Mouse (Mus musculus) lung, adult 2 months (tissue): ENCODE results near the gene Pnrc1. TPM values are rescaled to one million over a fixed set of nuclear protein-coding genes. Genes with fewer than 3 reads are reported as not detected.
A peak's percentile ranks its signal among the peaks of the same experiment; 100 is the strongest.
"Not testable (repeated sequence)": the region's sequence is repeated elsewhere in the genome, so short reads cannot be mapped to it uniquely, and the experiment has no call there.

ENCODE experiments used
- DNase-seq: peaks from one replicate; pipeline ENCODE4 v3.0.0; 2022
- H3K4me1 ChIP-seq: fragments of 200-500 bp; 2 replicates; pipeline ENCODE4 v1.6.1; 2011; ENCODE audit warnings: low read length; ENCODE audit not compliant: control insufficient read depth, insufficient read depth
- H3K4me3 ChIP-seq: fragments of 200-500 bp; replicated peaks from 2 replicates; pipeline ENCODE3; 2011; ENCODE audit warnings: low read depth, mild to moderate bottlenecking, control low read depth, low read length; ENCODE audit errors: extremely low read depth
- CTCF ChIP-seq: fragments of 200-500 bp; IDR thresholded peaks from 2 replicates; pipeline ENCODE4 v1.5.1; 2011; ENCODE audit warnings: mild to moderate bottlenecking, low read length, control low read depth; ENCODE audit not compliant: insufficient read depth
- POLR2A ChIP-seq: fragments of 200-500 bp; IDR thresholded peaks from 2 replicates; pipeline ENCODE4 v1.6.1; 2011; ENCODE audit warnings: low read depth, mild to moderate bottlenecking, control low read depth, low read length, borderline replicate concordance; ENCODE audit errors: extremely low read depth
- WGBS: fragments of 180-500 bp; shearing (Covaris S2); methylation state at CpG from one replicate; pipeline ENCODE4 v1.1.7; 2018; 5-methylcytosine and 5-hydroxymethylcytosine counted together
- polyA plus RNA-seq: library from polyadenylated mRNA; depleted of rRNA; stranded (reverse); fragments of >200 nt; gene quantifications from 2 replicates; pipeline ENCODE4 v1.2.3, GENCODE M21; 2012

Pnrc1 gene
- polyA plus RNA-seq, 1 experiment: 110 TPM

- TF ChIP-seq CTCF (0 out of 2 replicates have a peak, but pooled peaks have one; percentile 8), POLR2A (no peak)
- 96% methylated on average over 1 of the region's 1 CpGs for WGBS
- H3K4me3 ChIP-seq: no peak overlapping the region
- H3K4me1 ChIP-seq: no peaks in the 10 kb centered on the region
- DNase-seq: no peak
These were observed 13.1 kb upstream of the Pnrc1 start for GRCm38 (mm10) chr4:33303057-33303456.

GRCm38 (mm10) chr4:33300891-33301665, 11.1 kb upstream of the Pnrc1 start:
- 85% methylated on average over 6 of the region's 6 CpGs for WGBS

GRCm38 (mm10) chr4:33292409-33293370, 2.7 kb upstream of the Pnrc1 start:
- Histone ChIP-seq H3K4me3 (no peak overlapping the region), H3K4me1 (peaks cover 2% of the 10 kb centered on the region; the same call in 1 of the 2 replicates)
- WGBS: 16% methylated on average over 16 of the region's 16 CpGs
- TF ChIP-seq CTCF: peak; percentile 52
- TF ChIP-seq POLR2A: no peak
- DNase-seq: peak; percentile 72

More at GRCm38 (mm10) chr4:33300891-33301665, 11.1 kb upstream of the Pnrc1 start:
- not testable (repeated sequence) for H3K4me3 ChIP-seq, H3K4me1 ChIP-seq, DNase-seq

- Histone ChIP-seq H3K4me3 (no peak overlapping the region), H3K4me1 (peaks cover 2% of the 10 kb centered on the region; the same call in 1 of the 2 replicates)
- DNase-seq: no peak
- TF ChIP-seq CTCF (no peak), POLR2A (no peak)
- WGBS: 38% methylated on average over 4 of the region's 4 CpGs
These were observed 915 bp upstream of the Pnrc1 start for GRCm38 (mm10) chr4:33290878-33291277.

GRCm38 (mm10) chr4:33289106-33289650, 785 bp downstream of the Pnrc1 start:
- Histone ChIP-seq H3K4me1 (peaks cover 2% of the 10 kb centered on the region; the same call in 1 of the 2 replicates), H3K4me3 (peak overlapping the region; percentile 55)
- TF ChIP-seq CTCF (no peak), POLR2A (no peak)
- 63% methylated on average over 12 of the region's 12 CpGs for WGBS
- peak; percentile 14 for DNase-seq

- Histone ChIP-seq H3K4me3 (no peak overlapping the region), H3K4me1 (no peaks in the 10 kb centered on the region; the same call in 1 of the 2 replicates)
- no peak for DNase-seq
- TF ChIP-seq POLR2A (no peak), CTCF (no peak)
- 78% methylated on average over 8 of the region's 8 CpGs for WGBS
These were observed 4.5 kb downstream of the Pnrc1 start for GRCm38 (mm10) chr4:33285448-33285847.

- 61% methylated on average over 5 of the region's 5 CpGs for WGBS
These were observed 5.7 kb downstream of the Pnrc1 start for GRCm38 (mm10) chr4:33284083-33284880.

GRCm38 (mm10) chr4:33281891-33282685, 7.9 kb downstream of the Pnrc1 start:
- H3K4me1 ChIP-seq: no peaks in the 10 kb centered on the region
- WGBS: 67% methylated on average over 3 of the region's 3 CpGs
- no peak for TF ChIP-seq CTCF
- no peak for TF ChIP-seq POLR2A
- no peak overlapping the region for H3K4me3 ChIP-seq
- DNase-seq: no peak

More at GRCm38 (mm10) chr4:33284083-33284880, 5.7 kb downstream of the Pnrc1 start:
- H3K4me1 ChIP-seq: no peaks in the 10 kb centered on the region; the same call in 1 of the 2 replicates
- DNase-seq: no peak
- H3K4me3 ChIP-seq: no peak overlapping the region
- no peak for TF ChIP-seq CTCF
- TF ChIP-seq POLR2A: no peak
